Mouse (Mus musculus): ENCODE measurements at regions not wholly inside any gene's neighbourhood (a gene's known extent, or its start where the extent isn't known, plus 50 kb on each side); places are given as distances from the start of the nearest gene placed in this dataset.

- no peak for DNase-seq
Observed at GRCm38 (mm10) chr14:67550462-67551185, 1541.6 kb upstream of the Gulo start.

DNA sequence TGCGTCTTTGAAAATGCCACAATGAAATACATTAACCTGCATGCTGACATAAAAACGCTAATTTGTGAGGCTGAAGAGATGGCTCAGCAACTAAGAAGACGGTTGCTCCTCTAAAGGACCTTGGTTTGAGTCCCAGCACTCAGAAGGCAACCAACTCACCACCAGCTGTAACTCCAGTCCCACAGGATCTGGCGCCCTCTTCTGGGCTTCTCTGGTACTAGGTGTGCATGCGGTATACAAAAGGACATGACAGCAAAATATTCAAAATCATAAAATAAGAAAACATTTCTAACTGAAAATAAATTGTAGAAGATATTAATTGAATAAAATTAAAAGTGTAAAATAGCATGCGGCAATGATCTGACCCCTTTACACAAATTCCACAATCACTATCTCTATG is 1539.7 kb upstream of the Gulo start:
- DNase-seq: peak in 1 of 2 experiments; percentile 55

- DNase-seq: peak; percentile 28 to 68
Observed at GRCm38 (mm10) chr14:67545036-67545435, 1536.0 kb upstream of the Gulo start.

GRCm38 (mm10) chr14:67541271-67541711 is 1532.3 kb upstream of the Gulo start:
- DNase-seq: peak; percentile 71 to 73

DNA sequence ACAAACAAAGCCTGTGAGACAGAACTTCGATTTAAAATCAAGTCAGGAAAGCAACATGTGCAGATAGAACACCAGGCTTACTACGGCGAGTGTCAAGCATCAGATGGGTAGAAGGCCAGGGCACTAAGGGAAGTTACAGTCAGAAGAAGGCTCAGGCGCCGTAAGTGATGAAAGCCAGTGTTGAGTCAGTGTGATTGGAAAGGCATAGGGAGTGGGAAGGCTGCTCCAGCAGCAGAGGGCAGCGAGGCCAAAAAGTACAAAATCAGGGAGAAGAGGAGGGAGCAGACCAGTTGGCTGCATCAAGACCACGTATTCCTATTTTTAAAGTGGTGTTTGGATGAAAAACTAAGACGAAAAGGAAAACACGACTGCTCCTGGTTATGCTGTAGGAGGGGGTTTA is 1529.7 kb upstream of the Gulo start:
- peak; percentile 26 to 42 for DNase-seq

DNA sequence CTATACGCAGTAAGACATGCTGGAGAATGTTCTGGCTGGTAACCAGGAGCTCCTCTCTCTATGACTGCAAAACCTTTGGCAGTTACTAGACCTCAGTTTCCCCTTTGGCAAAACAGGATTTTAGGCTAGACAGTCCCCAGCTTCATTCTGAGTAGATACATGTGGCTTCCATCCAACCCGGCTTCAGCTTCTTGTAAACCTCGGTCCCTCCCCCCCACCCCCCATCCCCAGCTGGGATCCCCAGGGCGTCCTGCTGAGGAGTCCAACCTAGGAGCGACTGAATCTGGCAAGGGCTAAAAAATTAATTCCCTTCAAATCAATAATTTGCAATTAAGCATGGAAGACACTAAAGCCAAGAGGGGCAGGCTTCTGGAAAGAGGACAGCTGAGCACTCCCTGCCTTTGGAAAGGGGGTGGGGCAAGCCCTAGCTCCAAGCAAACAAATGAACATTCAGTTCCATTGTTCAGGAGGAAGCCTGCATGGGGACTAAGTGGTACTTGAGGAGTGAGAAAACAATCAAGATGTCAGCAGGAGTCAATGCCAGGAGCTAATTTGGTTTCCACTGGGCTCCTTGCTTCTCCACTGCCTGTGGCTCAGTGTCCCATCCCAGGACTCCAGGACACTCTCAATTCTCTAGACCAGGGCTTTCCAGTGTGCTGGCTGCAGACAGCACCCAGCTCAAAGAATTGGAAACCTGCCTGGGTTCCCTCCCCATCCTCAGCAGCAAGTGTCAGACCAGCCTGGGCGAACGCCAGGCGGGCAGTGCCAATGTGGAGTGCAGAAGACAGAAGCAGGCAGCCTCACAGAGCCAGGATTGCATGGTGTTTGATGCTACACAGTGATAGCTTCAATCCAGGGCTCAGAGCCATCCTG is 1528.0 kb upstream of the Gulo start:
- peak; percentile 61 to 62 for DNase-seq

- DNase-seq: no peak
Observed at GRCm38 (mm10) chr14:67506729-67507395, 1497.9 kb upstream of the Gulo start.

- DNase-seq: no peak
Observed at GRCm38 (mm10) chr14:67492086-67492485, 1483.1 kb upstream of the Gulo start.

- DNase-seq: peak in 1 of 2 experiments; percentile 20
Observed at GRCm38 (mm10) chr14:67486676-67487075, 1477.7 kb upstream of the Gulo start.

DNA sequence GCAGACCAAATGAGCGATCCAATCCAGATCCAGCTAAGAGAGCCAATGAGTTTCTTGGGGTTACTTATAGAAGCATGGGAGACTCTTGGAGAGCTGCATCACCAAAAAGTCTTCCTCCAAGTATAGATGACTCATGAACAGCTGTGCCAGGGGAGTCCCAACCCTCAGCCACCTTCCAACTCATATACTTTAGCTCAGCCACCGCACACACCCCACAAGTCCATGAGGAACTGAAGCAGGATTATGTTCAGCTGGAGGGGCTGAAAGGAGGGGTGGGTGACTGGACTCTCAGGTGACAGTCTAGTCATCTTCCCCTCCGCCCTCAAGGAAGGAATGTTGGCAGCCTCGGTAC is 1476.4 kb upstream of the Gulo start:
- peak in 1 of 2 experiments; percentile 14 for DNase-seq

- DNase-seq: peak in 1 of 2 experiments; percentile 11
Observed at GRCm38 (mm10) chr14:67484533-67485448, 1475.8 kb upstream of the Gulo start.

Measured in heart, adult 18-20 months (tissue).